Mouse (Mus musculus) megakaryocyte-erythroid progenitor cell, adult 5 weeks (primary cell): ENCODE measurements around the gene Vmn1r185. TPM values are rescaled to one million over a fixed set of nuclear protein-coding genes. Genes with fewer than 3 reads are reported as not detected.

ENCODE experiments used
- polyA plus RNA-seq: library from polyadenylated mRNA; stranded (reverse); fragments of >175 nt; gene quantifications from 2 replicates; pipeline ENCODE4 v1.2.3, GENCODE M21; 2012

The Vmn1r185 gene
- not detected in 2 replicates for polyA plus RNA-seq

GRCm38 (mm10) chr7:26618364-26618763, at the start of gene Vmn1r185:
Gene Vmn1r185 (minus strand): TSS chr7:26618464.

Other genes starting within 250 kb of the Vmn1r185 start
- not detected in 2 replicates for gene Nlrp9c, start 214.8 kb downstream of the Vmn1r185 start, polyA plus RNA-seq
- not detected in 2 replicates for gene Nlrp4a, start 183.4 kb downstream of the Vmn1r185 start, polyA plus RNA-seq
- not detected in 2 replicates for gene Nlrp9a, start 83.4 kb downstream of the Vmn1r185 start, polyA plus RNA-seq
- gene Cyp2b23, start 68.0 kb upstream of the Vmn1r185 start, polyA plus RNA-seq: not detected in 2 replicates
- gene Cyp2b19, start 138.7 kb upstream of the Vmn1r185 start, polyA plus RNA-seq: not detected in 2 replicates
- gene Cyp2g1, start 190.4 kb upstream of the Vmn1r185 start, polyA plus RNA-seq: not detected in 2 replicates
- gene Cyp2a5, start 216.8 kb upstream of the Vmn1r185 start, polyA plus RNA-seq: not detected in 2 replicates